Mouse (Mus musculus) thymus, postnatal 4 days (tissue): ENCODE results near the gene Gm17359.

ENCODE experiments used
- DNase-seq: peaks from one replicate; pipeline ENCODE4 v3.0.0; 2021

The Gm17359 gene

DNA sequence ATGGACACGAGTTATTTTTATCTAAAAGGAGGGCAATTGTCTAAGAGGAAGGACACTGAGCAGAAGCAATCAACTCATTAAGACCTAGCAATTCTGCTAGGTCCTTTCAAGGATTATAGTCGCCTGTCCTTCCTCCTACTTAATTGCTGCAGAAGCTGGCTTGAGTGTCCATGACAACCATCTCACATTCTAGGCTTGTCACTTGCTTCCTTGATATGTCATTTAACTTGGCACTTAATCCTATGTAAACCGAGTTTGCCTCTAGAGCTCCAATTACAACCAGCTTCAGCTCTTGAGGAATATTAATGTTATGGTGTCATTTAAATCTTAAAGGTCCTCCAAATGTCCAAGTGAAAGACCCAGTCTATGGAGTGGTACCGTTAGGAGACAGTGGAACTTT, 22.3 kb downstream of the Gm17359 start:
- DNase-seq = no peak

GRCm38 (mm10) chr3:79360317-79361101, 24.0 kb downstream of the Gm17359 start:
- no peak for DNase-seq

DNA sequence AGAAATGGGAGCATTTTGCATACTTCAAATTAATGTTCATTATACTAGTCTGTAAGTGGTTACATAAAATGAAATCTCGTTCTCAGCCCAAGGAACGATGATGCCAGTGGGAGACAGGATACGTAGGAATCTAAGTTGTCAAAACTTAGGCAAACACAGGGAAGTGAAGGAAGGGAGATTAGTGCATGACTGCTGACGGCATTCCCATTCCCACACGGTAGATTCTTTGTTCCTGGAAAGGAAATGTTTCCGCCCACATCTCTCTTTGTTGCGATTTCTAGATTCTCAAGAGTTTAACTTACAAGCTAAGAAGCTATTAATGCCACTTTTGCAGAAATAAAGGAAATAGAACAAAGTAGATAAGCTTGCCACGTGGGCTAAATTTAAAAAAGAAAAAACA, 29.6 kb downstream of the Gm17359 start:
- DNase-seq = no peak

DNA sequence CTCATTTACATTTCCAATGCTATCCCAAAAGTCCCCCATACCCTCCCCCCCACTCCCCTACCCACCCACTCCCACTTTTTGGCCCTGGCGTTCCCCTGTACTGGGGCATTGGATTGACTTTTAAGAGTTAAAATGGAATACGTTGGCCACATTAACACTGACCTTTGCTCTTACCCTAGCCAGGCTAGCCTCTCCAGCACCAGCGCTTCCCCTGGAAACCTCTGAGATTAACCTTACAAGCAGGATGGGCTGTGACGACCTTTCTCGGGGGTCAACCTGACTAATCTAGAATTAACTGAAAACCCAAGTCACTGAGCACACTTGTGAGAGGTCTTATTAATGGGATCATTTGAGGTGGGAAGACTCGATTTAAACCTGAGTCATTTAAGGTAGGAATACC, 31.8 kb downstream of the Gm17359 start:
- DNase-seq = no peak

- DNase-seq = no peak
These were observed 34.0 kb downstream of the Gm17359 start for GRCm38 (mm10) chr3:79370385-79370929.

GRCm38 (mm10) chr3:79371506-79372195, 35.2 kb downstream of the Gm17359 start:
- no peak for DNase-seq

DNA sequence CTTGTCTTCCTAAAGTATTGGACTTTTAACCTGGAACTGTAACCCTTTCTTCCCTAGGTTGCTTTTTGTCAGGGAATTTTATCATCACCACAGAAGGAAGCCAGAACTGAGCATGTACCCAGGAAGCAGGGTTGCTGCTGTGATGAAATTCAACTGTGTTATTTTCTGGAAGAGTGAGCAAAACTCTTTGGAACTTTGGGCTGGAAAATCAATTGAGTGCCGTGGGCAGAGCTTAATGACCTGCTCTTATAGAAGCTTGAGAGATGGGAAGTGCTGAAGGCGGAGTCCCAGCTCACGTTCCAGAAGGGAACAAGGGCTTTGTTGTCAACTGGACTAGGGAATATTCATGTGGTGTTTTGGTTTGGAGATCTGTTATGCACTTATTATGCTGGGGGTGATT, 37.5 kb downstream of the Gm17359 start:
- DNase-seq = no peak

DNA sequence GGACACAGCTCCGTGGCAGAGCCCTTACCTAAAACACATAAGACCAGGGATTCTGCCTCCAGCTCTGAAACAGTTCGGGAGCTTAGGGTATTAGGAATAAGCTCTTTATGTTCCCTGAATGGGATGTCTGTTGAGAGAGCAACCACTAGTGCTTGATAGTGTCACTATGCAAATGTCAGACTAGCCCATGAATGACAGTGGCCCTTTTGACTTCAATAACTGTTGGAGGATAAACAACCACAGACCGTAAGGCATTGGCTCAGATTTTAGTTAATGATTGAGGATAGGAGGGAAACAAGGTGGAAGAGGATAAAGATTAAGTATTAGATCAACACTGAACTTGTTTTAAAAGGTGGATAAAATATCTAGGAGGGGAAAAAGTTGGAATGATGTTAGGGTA, 41.6 kb downstream of the Gm17359 start:
- DNase-seq = no peak

- no peak for DNase-seq
These were observed 42.9 kb downstream of the Gm17359 start for GRCm38 (mm10) chr3:79379255-79379836.

DNA sequence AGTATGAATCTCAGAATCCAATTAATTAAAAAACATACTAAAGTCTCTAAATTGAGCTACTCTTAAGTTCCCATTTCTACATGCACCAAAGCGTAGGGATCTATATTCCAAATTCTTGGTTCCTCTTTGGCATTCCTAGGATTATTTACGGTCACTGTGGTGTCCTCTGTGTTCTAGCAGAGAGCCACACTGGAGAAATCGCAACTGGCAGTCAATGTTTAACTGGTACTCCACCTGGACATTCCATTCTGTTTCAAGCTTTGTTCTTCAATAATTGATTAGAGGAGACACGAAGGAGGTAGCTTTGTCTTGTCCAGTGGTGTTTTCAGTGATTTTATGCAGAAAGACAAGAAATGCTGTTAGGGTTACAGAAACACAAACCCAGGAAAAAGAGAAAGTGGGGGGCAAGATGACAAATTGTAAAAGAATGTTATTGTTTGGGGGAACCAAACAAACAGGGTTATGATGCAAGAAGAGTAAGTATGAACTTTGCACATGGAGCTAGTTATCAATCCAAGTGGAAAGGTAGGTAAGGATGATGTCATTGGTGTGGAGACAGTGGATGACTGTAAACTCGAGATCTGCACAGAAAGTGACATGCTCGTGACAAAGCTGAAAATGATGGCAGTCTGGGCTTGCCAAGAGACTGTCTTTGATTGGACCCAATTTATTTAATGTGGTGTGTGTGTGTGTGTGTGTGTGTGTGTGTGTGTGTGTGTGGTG, 43.6 kb downstream of the Gm17359 start:
- no peak for DNase-seq

GRCm38 (mm10) chr3:79381398-79381797, 44.9 kb downstream of the Gm17359 start:
- DNase-seq = no peak

DNA sequence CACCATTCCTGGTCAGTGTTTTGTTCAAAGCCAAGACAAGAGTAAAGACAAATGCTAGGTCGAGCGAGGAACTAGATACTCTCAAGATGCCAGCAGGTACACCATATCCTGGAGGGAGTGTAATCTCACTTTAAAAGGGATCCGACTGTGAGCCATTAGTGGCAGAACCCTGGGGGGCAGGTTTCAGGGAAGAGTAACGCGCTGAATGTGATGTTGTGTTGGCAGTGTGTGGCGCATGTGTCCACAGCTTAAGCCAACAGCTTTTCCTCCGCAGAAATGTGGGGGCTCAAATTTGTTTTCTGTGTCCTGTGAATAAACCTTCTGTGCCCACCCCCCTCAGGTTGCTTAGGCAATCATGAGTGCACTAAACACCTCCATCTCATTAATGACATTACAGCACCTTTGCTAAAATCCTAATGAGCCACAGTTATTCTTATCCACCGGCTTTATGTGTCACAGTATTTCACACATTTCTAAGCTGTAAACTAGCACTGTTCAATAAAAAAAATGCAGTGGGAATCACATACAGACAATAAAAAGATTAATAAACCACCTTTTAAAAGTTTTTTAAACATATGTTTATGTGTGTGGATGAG, 49.1 kb downstream of the Gm17359 start:
- DNase-seq = no peak

- no peak for DNase-seq
These were observed 52.6 kb downstream of the Gm17359 start for GRCm38 (mm10) chr3:79389081-79389480.

GRCm38 (mm10) chr3:79400552-79400951, 64.1 kb downstream of the Gm17359 start:
- no peak for DNase-seq

GRCm38 (mm10) chr3:79402056-79402455, 65.6 kb downstream of the Gm17359 start:
- no peak for DNase-seq

- no peak for DNase-seq
These were observed 72.1 kb downstream of the Gm17359 start for GRCm38 (mm10) chr3:79408546-79408945.

- DNase-seq = no peak
These were observed 73.6 kb downstream of the Gm17359 start for GRCm38 (mm10) chr3:79409927-79410628.

DNA sequence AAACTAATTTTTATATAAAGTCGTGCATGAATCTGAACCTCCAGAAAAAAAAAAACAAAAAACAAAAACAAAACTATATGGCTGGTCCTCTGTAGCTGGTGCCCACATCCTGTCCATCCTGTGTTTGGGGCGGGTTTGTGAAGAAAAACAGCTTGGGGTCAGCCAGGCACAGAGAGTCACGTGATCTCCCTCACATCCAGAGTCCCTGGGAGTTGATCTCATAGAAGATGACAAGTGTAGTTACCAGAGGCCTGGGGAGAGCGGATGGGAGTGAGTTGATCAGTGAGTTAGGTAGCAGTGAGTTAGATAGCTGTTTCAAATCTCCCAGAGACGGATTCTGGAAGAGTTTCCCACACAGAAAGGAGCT, 74.2 kb downstream of the Gm17359 start:
- DNase-seq = no peak

- DNase-seq = no peak
These were observed 75.2 kb downstream of the Gm17359 start for GRCm38 (mm10) chr3:79411666-79412065.

DNA sequence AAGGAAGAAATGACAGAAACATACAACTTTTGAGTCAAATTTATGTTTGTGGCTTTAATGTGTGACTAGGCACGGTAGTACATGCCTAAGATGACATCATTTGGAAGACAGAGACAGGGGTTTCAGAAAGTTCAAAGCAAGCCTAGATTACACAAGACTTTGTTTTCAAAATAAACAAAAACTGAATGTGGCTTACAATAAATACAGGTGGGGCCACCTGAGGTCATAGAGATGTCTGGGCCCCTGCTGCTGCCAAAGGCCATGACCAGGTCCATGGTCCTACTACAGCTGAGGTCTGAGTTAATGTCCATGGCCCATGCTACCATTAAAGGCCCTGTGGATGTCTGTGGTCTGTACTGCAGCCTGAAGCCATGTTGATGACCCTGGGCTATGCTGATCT, 77.0 kb downstream of the Gm17359 start:
- DNase-seq = no peak

GRCm38 (mm10) chr3:79415081-79415480, 78.6 kb downstream of the Gm17359 start:
- no peak for DNase-seq

GRCm38 (mm10) chr3:79415929-79416328, 79.5 kb downstream of the Gm17359 start:
- DNase-seq = no peak
